Mouse (Mus musculus): ENCODE data around the gene Ttc24.

The Ttc24 gene

DNA sequence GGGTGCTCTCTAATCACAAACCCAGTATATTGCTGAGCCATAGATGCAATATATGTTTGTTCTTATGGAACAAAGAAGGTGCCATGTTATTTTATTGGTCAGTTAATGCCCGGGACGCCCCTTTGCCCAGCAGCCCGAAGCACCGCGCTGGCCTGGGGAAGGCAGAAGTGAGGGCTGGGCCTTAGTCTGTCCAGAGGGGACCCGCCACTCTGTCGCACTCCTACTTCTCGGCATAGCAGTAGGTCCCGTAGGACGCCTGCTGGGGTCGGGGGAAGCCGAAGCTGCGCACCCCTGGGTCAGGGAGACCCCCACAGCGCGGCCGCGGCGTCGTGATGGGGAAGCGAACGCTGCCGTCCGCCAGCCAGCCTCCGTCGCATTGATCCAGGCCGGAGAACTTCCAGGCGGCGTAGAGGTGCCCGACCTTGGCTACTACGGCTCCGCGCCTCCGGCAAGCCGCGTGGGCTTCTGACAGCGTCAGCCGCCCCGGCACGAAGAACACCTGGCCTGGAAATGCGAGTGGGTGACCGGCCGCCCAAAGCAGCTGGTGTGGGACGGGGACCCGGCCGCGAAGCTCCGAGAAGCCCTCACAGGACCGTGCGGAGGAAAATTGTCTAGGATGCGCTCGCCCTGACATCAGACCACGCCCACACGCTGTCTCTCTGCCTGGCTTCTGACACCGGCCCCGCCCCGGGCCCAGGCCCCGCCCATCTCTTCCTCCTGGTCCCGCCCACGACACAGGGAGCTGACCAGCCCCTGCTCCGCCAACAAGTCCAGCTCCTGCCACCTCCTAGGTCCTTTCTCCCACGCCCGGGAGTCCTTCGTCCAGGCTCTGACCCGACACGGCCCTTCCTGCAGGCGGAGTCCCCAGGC is 55.5 kb downstream of the Ttc24 start:
- DNase-seq (ENCODE audit: low spot score in 2 of 2), result peak; percentile 64 to 70

Data from natural killer cell, adult 2 months (primary cell).